Mouse (Mus musculus): ENCODE data around the gene Dnajc10. TPM values are rescaled to one million over a fixed set of nuclear protein-coding genes. Genes with fewer than 3 reads are reported as not detected.

Gene Dnajc10
- 66.9 and 77.2 TPM in 2 replicates for polyA plus RNA-seq (2015; fragmentation: Nextera tagmentation; extraction: Ambion mirVana)

DNA sequence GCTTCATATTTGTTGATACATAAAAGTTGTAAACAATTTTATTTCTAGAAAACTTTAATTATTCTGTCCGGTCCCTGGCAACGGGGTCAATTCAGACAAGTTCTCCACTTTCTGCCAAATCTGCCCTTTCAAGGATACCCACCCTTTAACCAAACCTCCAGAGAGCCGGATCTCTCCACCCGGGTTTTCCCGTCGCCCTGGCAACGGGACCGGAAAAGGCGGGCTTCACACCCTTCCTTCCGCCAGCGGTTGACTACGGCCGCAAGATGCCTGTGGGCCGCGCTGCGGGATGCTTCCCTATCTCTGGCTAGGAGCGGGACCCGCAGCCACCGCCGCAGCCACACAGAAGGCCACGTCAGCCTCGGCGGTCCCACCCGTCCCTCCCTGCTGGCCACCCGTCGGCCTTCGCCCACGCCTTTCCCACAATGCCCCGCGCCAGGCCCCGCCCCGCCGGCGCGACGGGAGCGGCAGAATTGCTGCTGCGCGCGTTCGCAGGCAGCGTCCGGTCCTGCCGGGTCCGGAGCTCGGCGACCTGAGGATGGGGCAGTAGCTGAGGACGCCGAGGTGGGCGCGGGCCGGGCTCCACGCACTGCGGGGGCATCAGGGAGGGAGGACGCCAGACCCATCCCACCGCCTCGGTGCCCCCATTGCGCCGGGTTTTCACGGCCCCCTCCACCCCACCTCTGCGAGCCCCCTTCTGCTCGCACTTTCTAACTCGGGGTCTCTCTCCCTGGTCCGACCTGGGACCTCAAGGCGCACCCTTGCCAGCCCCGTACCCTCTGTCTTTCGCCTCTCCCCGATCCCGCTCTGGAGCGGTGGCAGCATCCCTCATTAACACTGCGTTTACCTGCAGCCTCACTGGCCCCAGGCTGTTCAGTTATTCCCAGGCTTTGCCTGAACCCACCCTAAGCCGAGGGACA lies at the start of gene Dnajc10:
Gene Dnajc10, plus strand, starts transcription at position 225 of the 920 bp plus-strand sequence.
- ATAC-seq (ENCODE audit: insufficient read depth, low FRiP score, low read depth): peak; percentile 93
- H3K4me3 ChIP-seq (replicated peaks): peak within 1 kb of the TSS; percentile 88
- no peaks in the 10 kb centered on the region for H3K9me3 ChIP-seq
- H3K4me1 ChIP-seq: no peaks in the 10 kb centered on the region
- H3K27me3 ChIP-seq (replicated peaks): no peaks in the 10 kb centered on the region
- peak within 1 kb of the TSS; percentile 89 for H3K9ac ChIP-seq
- H3K36me3 ChIP-seq: no peaks in the 10 kb centered on the region
- peak within 1 kb of the TSS; percentile 72 for H3K4me2 ChIP-seq
- H3K27ac ChIP-seq: peak within 1 kb of the TSS; percentile 98
- under 1% methylated on average over 69 of the region's 72 CpGs for WGBS

DNA sequence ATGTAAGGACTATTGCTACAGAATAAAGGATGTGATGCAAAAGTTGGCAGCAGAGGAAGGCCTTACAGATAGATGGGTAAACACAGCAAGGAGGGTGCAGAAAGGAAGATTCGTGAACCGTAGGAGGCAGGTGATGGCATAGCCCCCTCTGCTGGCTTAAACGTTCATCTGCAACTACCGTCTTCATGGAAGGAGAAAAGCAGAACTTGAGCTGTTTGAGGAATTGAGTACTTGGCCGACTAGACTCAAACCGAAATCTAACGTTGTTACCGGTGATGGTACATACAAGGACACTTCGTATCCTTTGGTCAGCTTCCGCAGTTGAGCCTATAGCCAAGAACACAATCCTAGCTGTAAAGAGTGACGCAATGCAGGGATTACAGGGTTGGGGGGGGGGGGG lies 48.4 kb upstream of the Dnajc10 start:
- peak overlapping the region; percentile 37 for H3K4me2 ChIP-seq
- no peaks in the 10 kb centered on the region for H3K4me1 ChIP-seq
- peak overlapping the region; percentile 9; the same call in 1 of the 2 replicates for H3K4me3 ChIP-seq (replicated peaks)
- no peak overlapping the region for H3K27ac ChIP-seq
- H3K27me3 ChIP-seq (replicated peaks): no peaks in the 10 kb centered on the region
- no peaks in the 10 kb centered on the region for H3K36me3 ChIP-seq
- H3K9me3 ChIP-seq: no peaks in the 10 kb centered on the region
- 18% methylated on average over 11 of the region's 11 CpGs for WGBS
- ATAC-seq (ENCODE audit: insufficient read depth, low FRiP score, low read depth): no peak
- no peak overlapping the region for H3K9ac ChIP-seq

DNA sequence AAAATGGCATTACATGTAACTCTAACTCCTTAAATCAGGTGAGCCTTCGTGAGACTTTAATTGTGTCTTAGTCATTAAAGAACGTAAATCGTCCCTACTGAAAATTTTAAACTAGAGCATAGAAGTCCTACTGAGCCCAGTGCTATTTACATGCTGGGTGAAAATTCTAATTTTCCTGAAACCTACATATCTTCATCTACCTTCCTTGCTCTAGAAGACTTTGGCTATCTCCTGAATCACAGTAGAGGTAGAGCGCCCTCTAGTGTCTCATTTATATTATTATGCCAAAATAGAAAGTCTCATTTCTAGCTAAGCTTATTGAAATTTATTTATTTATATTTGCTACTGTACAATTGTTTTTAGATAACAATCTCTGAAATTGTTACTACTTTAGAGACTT lies 47.2 kb upstream of the Dnajc10 start:
- ATAC-seq (ENCODE audit: insufficient read depth, low FRiP score, low read depth): no peak
- WGBS: 56% methylated on average over 4 of the region's 4 CpGs
- H3K9me3 ChIP-seq: no peaks in the 10 kb centered on the region
- no peak overlapping the region for H3K4me3 ChIP-seq (replicated peaks)
- H3K27ac ChIP-seq: no peak overlapping the region
- H3K9ac ChIP-seq: no peak overlapping the region
- H3K4me2 ChIP-seq: no peak overlapping the region
- no peaks in the 10 kb centered on the region for H3K36me3 ChIP-seq
- no peaks in the 10 kb centered on the region for H3K27me3 ChIP-seq (replicated peaks)
- H3K4me1 ChIP-seq: no peaks in the 10 kb centered on the region

DNA sequence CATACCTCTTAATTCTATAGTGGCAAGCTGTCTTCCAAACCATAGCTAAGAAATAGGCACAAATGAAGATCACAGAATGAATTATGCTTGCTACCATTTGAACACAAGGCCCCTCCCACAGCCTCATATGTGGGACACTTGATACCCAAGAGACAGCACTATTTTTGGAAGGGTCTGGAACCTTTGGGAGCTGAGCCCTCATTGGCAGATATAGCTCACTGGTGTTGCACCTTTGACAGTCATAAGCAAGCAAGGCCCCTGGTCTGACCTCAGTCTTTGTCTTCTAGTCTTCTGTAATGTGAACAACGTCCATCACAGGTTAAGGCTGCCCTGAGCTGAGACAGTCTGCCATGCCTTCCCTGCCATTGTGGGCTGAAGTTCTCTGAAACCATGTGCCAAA lies 43.8 kb upstream of the Dnajc10 start:
- H3K36me3 ChIP-seq: no peaks in the 10 kb centered on the region
- no peaks in the 10 kb centered on the region for H3K9me3 ChIP-seq
- no peaks in the 10 kb centered on the region for H3K27me3 ChIP-seq (replicated peaks)
- no peak overlapping the region for H3K4me3 ChIP-seq (replicated peaks)
- no peak overlapping the region for H3K4me2 ChIP-seq
- no peak for ATAC-seq (ENCODE audit: insufficient read depth, low FRiP score, low read depth)
- H3K27ac ChIP-seq: no peak overlapping the region
- WGBS: 43% methylated on average over 1 of the region's 1 CpGs
- H3K9ac ChIP-seq: no peak overlapping the region
- H3K4me1 ChIP-seq: no peaks in the 10 kb centered on the region

DNA sequence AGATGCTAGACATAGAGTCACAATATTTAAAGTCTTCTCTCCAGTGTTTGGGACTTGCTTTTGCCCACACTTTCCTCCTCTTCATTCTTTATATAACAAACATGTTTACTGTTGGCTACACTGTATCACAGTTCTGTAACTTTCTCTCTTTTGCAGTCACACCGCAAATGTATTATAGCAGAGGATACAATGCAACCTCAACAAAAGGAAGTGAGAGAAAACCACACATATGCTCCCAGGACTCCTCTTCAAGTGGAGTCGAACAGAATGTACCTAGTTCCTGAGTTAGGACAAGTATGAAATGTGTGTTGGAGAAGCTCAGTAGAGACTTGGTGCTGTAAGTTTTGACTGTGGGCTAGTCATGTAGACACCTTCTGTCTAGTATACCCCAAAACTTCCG lies 42.2 kb upstream of the Dnajc10 start:
- no peaks in the 10 kb centered on the region for H3K9me3 ChIP-seq
- H3K27me3 ChIP-seq (replicated peaks): no peaks in the 10 kb centered on the region
- H3K4me3 ChIP-seq (replicated peaks): no peak overlapping the region
- H3K36me3 ChIP-seq: no peaks in the 10 kb centered on the region
- H3K4me1 ChIP-seq: no peaks in the 10 kb centered on the region
- no peak overlapping the region for H3K9ac ChIP-seq
- H3K27ac ChIP-seq: no peak overlapping the region
- 85% methylated on average over 3 of the region's 3 CpGs for WGBS
- ATAC-seq (ENCODE audit: insufficient read depth, low FRiP score, low read depth): no peak
- no peak overlapping the region for H3K4me2 ChIP-seq

DNA sequence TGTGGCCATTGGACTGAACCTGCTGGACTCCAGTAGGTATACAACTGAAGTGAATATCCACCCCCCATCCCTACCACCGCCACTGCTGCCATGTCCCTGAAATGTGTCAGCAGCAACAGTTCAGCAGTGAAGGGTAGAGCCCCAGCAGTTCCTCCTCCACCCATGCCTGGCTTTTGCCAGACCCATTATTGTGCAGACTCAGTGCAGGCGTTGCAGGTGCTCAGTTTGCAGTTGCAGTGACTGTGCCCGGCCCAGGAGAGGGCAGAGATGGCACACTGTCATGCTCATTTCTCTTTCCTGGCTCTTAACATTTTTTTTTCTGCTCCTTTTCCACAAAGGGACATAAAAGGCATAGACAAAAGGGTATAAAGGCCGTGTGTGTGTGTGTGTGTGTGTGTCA lies 41.5 kb upstream of the Dnajc10 start:
- H3K4me3 ChIP-seq (replicated peaks): no peak overlapping the region
- no peak overlapping the region for H3K27ac ChIP-seq
- WGBS: 74% methylated on average over 4 of the region's 4 CpGs
- no peak for ATAC-seq (ENCODE audit: insufficient read depth, low FRiP score, low read depth)
- H3K4me2 ChIP-seq: no peak overlapping the region
- H3K4me1 ChIP-seq: no peaks in the 10 kb centered on the region
- no peaks in the 10 kb centered on the region for H3K36me3 ChIP-seq
- no peak overlapping the region for H3K9ac ChIP-seq
- H3K9me3 ChIP-seq: no peaks in the 10 kb centered on the region
- no peaks in the 10 kb centered on the region for H3K27me3 ChIP-seq (replicated peaks)

DNA sequence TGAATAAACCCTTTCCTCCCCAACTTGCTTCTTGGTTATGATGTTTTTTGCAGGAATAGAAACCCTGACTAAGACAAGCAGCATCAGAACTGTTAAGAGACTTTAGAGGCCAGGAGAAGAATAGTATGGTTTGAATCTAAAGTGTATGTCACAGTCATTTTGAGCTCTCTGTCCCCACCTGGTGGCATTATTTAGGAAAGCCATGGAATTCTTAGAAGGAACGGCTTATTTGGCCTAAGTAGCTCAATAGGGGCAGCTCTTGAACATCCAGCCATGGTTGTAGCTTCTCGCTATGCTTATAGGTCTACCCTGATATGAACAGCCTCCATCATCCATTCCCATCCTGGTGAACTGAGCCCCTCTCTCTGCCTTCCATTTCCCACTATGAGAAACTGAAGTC lies 40.1 kb upstream of the Dnajc10 start:
- H3K4me2 ChIP-seq: no peak overlapping the region
- H3K9ac ChIP-seq: no peak overlapping the region
- no peaks in the 10 kb centered on the region for H3K4me1 ChIP-seq
- 45% methylated on average over 2 of the region's 2 CpGs for WGBS
- no peak for ATAC-seq (ENCODE audit: insufficient read depth, low FRiP score, low read depth)
- H3K9me3 ChIP-seq: no peaks in the 10 kb centered on the region
- H3K4me3 ChIP-seq (replicated peaks): no peak overlapping the region
- no peaks in the 10 kb centered on the region for H3K27me3 ChIP-seq (replicated peaks)
- H3K27ac ChIP-seq: no peak overlapping the region
- H3K36me3 ChIP-seq: no peaks in the 10 kb centered on the region

DNA sequence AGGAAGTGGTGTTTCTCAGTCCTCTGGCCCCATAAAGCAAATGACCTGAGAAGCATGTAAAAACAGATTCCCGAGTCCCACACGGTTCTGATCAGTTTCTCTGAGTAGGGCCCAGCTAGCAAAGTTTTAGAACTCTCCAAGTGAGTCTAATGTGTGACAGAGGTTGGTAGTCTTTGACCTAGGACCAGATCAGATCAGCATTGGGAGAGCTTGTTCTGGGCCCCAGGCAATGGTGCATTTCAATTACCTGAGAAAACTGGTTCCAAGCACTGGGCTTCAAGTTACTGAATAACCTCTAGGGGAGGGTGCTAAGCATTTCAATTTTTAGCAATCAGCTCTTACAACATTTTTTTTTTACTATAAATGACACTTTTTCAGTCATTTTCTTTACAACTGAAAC lies 33.1 kb upstream of the Dnajc10 start:
- WGBS: 72% methylated on average over 2 of the region's 2 CpGs
- Histone ChIP-seq H3K4me2 (no peak overlapping the region), H3K27me3 (replicated peaks) (no peaks in the 10 kb centered on the region), H3K9me3 (no peaks in the 10 kb centered on the region), H3K4me1 (no peaks in the 10 kb centered on the region), H3K36me3 (no peaks in the 10 kb centered on the region), H3K4me3 (replicated peaks) (no peak overlapping the region), H3K27ac (no peak overlapping the region), H3K9ac (no peak overlapping the region)
- no peak for ATAC-seq (ENCODE audit: insufficient read depth, low FRiP score, low read depth)

DNA sequence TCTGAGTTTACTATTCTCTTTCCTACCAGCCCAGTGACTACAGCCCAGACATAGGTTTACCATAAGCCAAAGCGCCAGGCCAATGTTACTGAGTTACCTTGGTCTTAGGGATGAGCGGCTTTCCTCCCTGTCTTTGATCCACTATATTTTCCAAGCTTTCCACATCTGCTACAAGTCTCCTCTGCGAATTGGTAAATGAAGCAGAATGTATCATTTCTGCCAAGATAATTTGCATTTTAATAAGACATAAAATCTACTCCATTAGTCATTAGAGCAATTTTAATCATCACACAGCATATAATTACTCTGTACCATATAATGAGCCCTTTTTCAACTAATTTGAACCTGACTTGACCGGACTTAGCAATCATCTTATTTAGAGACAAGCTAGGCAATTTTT lies 28.9 kb upstream of the Dnajc10 start:
- no peaks in the 10 kb centered on the region for H3K36me3 ChIP-seq
- H3K4me3 ChIP-seq (replicated peaks): no peak overlapping the region
- ATAC-seq (ENCODE audit: insufficient read depth, low FRiP score, low read depth): no peak
- no peak overlapping the region for H3K9ac ChIP-seq
- no peak overlapping the region for H3K4me2 ChIP-seq
- H3K27me3 ChIP-seq (replicated peaks): no peaks in the 10 kb centered on the region
- H3K4me1 ChIP-seq: no peaks in the 10 kb centered on the region
- H3K27ac ChIP-seq: no peak overlapping the region
- 88% methylated on average over 4 of the region's 4 CpGs for WGBS
- no peaks in the 10 kb centered on the region for H3K9me3 ChIP-seq

DNA sequence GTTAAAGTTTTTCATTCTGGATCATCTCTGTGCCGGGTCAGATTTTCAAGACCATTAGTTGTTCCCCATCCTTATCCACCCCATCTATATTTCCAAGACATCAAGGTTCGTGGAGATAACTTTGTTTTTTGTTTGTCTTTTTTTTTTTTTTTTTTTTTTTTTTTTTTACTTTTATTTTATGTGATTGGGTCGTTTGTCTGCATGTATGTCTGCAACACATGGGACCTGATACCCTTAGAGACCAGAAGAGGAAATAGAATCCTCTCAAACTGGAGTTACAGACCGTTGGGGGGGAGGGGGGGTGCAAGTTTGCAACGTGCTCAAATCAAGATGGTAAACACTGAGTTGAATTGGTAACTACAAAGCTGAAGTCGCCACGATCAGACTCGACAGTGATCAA lies 23.1 kb upstream of the Dnajc10 start, which contains the start of gene Prdx6b:
Gene Prdx6b, plus strand, starts transcription at position 301 of the 400 bp plus-strand sequence.
- no peak for ATAC-seq (ENCODE audit: insufficient read depth, low FRiP score, low read depth)
- no peak within 1 kb of the TSS for H3K9ac ChIP-seq
- H3K9me3 ChIP-seq: no peaks in the 10 kb centered on the region
- no peak within 1 kb of the TSS for H3K4me3 ChIP-seq (replicated peaks)
- H3K27ac ChIP-seq: no peak within 1 kb of the TSS
- no peaks in the 10 kb centered on the region for H3K4me1 ChIP-seq
- no peaks in the 10 kb centered on the region for H3K27me3 ChIP-seq (replicated peaks)
- H3K4me2 ChIP-seq: no peak within 1 kb of the TSS
- no peaks in the 10 kb centered on the region for H3K36me3 ChIP-seq
- WGBS: 80% methylated on average over 8 of the region's 8 CpGs

DNA sequence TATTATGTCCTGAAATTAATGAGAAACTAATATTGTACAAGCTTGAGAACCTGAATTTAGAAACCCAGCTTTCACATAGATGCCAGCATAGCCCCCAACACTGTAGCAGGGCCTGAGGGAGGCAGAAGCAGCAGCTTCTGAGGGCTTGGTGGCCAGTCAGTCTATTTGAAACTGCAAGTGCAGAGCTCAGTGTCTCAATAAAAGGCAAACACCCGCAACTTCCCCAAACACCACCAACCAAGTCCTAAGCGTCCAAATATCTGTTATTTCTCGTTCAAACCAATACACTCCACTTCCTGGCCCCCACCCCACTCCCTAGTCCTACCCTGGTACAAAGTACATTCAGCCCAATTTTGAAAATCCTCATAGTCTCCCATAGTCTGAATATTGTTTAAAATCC lies 16.9 kb upstream of the Dnajc10 start:
- WGBS: 66% methylated on average over 3 of the region's 3 CpGs
- no peak overlapping the region for H3K4me2 ChIP-seq

DNA sequence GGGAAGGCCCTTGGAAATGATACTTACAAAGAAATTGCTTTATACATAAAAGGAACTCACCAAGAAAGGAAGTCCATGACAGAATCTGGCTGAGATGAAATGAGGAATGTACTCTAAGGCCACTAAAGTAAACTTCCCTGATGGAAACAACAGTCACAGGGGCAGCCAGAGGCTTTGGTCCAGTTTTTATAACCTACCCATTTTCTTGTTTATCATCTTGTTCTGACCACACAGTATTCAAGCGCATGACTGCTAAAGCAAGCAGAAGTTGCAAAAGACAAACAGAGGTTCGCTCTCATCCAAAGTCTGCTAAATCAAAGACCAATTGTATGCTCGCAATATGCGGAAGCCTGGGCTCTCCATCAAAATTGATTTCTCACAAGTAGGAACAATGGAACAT lies 14.5 kb upstream of the Dnajc10 start:
- WGBS: 44% methylated on average over 4 of the region's 4 CpGs
- H3K9ac ChIP-seq: no peak overlapping the region
- no peaks in the 10 kb centered on the region for H3K36me3 ChIP-seq
- no peaks in the 10 kb centered on the region for H3K27me3 ChIP-seq (replicated peaks)
- ATAC-seq (ENCODE audit: insufficient read depth, low FRiP score, low read depth): no peak
- H3K4me1 ChIP-seq: no peaks in the 10 kb centered on the region
- H3K4me2 ChIP-seq: no peak overlapping the region
- H3K27ac ChIP-seq: no peak overlapping the region
- H3K4me3 ChIP-seq (replicated peaks): no peak overlapping the region
- H3K9me3 ChIP-seq: no peaks in the 10 kb centered on the region

More for the DNA sequence above, 16.9 kb upstream of the Dnajc10 start:
- Histone ChIP-seq H3K36me3 (no peaks in the 10 kb centered on the region), H3K27me3 (replicated peaks) (no peaks in the 10 kb centered on the region), H3K27ac (no peak overlapping the region), H3K4me1 (no peaks in the 10 kb centered on the region), H3K9ac (no peak overlapping the region), H3K4me3 (replicated peaks) (no peak overlapping the region), H3K9me3 (no peaks in the 10 kb centered on the region)
- ATAC-seq (ENCODE audit: insufficient read depth, low FRiP score, low read depth): no peak

All from stomach, embryonic 15.5 days (tissue).